Mouse (Mus musculus): ENCODE measurements at regions not wholly inside any gene's neighbourhood (a gene's known extent, or its start where the extent isn't known, plus 50 kb on each side); places are given as distances from the start of the nearest gene placed in this dataset.

GRCm38 (mm10) chr3:54632731-54633130, 59.9 kb upstream of the Supt20 start:
- TF ChIP-seq EP300 (IDR thresholded peaks at IDR 0.05; ENCODE audit: low read depth) (no peak), CTCF (IDR thresholded peaks at IDR 0.05; ENCODE audit: low read depth) (no peak)
